ENCODE assay signal across 8 mouse cellular contexts in genomic region chr9:104407559-104408376, GRCm38 (mm10).
A peak's percentile ranks its signal among the peaks of the same experiment; 100 is the strongest.
DNase-seq lines count a peak whose midpoint lies in the region; ATAC-seq and TF ChIP-seq lines count a peak whose summit lies in the region.

No protein-coding gene starts in this region.

- H3K9me3 ChIP-seq in kidney, embryonic 15.5 days (replicated peaks), result no peaks in the 10 kb centered on the region

- TF ChIP-seq CTCF in left cerebral cortex, adult 2 months (IDR thresholded peaks at IDR 0.05), result no peak
- no peak for TF ChIP-seq CTCF in small intestine, adult 2 months (IDR thresholded peaks at IDR 0.05; ENCODE audit: extremely low read depth, insufficient read length, insufficient replicate concordance, low read depth, low read length)

- H3K4me2 ChIP-seq in kidney, embryonic 15.5 days, result peak overlapping the region; percentile 65

- H3K27ac ChIP-seq in left cerebral cortex, adult 2 months, result no peak overlapping the region
- peak overlapping the region; percentile 4; the same call in 1 of the 2 replicates for H3K27ac ChIP-seq in kidney, embryonic 15.5 days
- no peak overlapping the region for H3K27ac ChIP-seq in small intestine, adult 2 months (ENCODE audit: insufficient read depth, low read depth, low read length)

- H3K4me3 ChIP-seq in left cerebral cortex, adult 2 months, result peak overlapping the region; percentile 33
- H3K4me3 ChIP-seq in kidney, embryonic 15.5 days (replicated peaks), result peak overlapping the region; percentile 38
- peak overlapping the region; percentile 44 for H3K4me3 ChIP-seq in small intestine, adult 2 months (ENCODE audit: low read depth, low read length)

- ATAC-seq in kidney, embryonic 15.5 days (replicated peaks; ENCODE audit: low FRiP score), result peak; percentile 75

- WGBS in kidney, embryonic 15.5 days, result 13% methylated on average over 18 of the region's 18 CpGs
- WGBS in small intestine, adult 2 months, result 12% methylated on average over 18 of the region's 18 CpGs

- intact Hi-C loops in left cerebral cortex, adult 2 months (cut with DNase I), result loop anchor here (2.0 kb wide), 1 partner anchor 981 kb away; no protein-coding TSS in a partner anchor
- intact Hi-C loops in left cerebral cortex, postnatal 14 days (cut with DNase I), result loop anchor here (5.0 kb wide), 1 partner anchor 160 kb away; no protein-coding TSS in a partner anchor

- H3K36me3 ChIP-seq in kidney, embryonic 15.5 days, result no peaks in the 10 kb centered on the region
- H3K36me3 ChIP-seq in small intestine, adult 2 months (ENCODE audit: control insufficient read depth, insufficient read depth, low read length), result no peaks in the 10 kb centered on the region

- no peak for TF ChIP-seq POLR2A in small intestine, adult 2 months (IDR thresholded peaks at IDR 0.05; ENCODE audit: low read depth, low read length)

- no peak for DNase-seq in left cerebral cortex, adult 2 months (ENCODE audit: extremely low spot score in 1 of 2, low spot score in 2 of 2)
- no peak for DNase-seq in left cerebral cortex, adult 18-20 months (ENCODE audit: low spot score in 2 of 2)
- peak; percentile 10 to 32 for DNase-seq in adrenal gland, postnatal 36 days
- DNase-seq in gonadal fat pad, adult 2 months (ENCODE audit: low read depth), result peak; percentile 52
- peak; percentile 17 for DNase-seq in lung, postnatal 25 days (ENCODE audit: low spot score)
- DNase-seq in left cerebral cortex, postnatal 14 days (ENCODE audit: low spot score in 2 of 2), result no peak

- H3K27me3 ChIP-seq in kidney, embryonic 15.5 days, result peaks cover 6% of the 10 kb centered on the region; the same call in 1 of the 2 replicates
- no peaks in the 10 kb centered on the region for H3K27me3 ChIP-seq in small intestine, adult 2 months (ENCODE audit: control insufficient read depth, insufficient read depth, low read length)

- H3K9ac ChIP-seq in kidney, embryonic 15.5 days, result 0 out of 2 replicates have a peak overlapping the region, but pooled peaks have one; percentile 4

- peaks cover 24% of the 10 kb centered on the region for H3K4me1 ChIP-seq in kidney, embryonic 15.5 days
- H3K4me1 ChIP-seq in small intestine, adult 2 months (ENCODE audit: control insufficient read depth, insufficient read depth, insufficient read length, low read length), result no peaks in the 10 kb centered on the region

Comparison
In these comparisons a context has a peak if more than half of its experiments do, and no peak if none do; other contexts are left out.
1. DNase-seq: peak in adrenal gland, postnatal 36 days (2 of 2), gonadal fat pad, adult 2 months (single experiment) and lung, postnatal 25 days (single experiment); none in left cerebral cortex, adult 2 months (0 of 2), left cerebral cortex, adult 18-20 months (0 of 2) and left cerebral cortex, postnatal 14 days (0 of 2).
2. Peak in every context shown above with its lines, with median percentiles within 50 percentile points of each other: H3K4me3 ChIP-seq.